Mouse (Mus musculus): ENCODE results near the gene Amph. TPM values are rescaled to one million over a fixed set of nuclear protein-coding genes. Genes with fewer than 3 reads are reported as not detected.

Amph gene
- polyA plus RNA-seq, 1 experiment from 2014 or later = 11.5 TPM

- Histone ChIP-seq H3K9me3 (ENCODE audit: control insufficient read depth, low read length) (no peaks in the 10 kb centered on the region), H3K27ac (ENCODE audit: low read depth, low read length) (no peak overlapping the region), H3K4me1 (replicated peaks; ENCODE audit: control insufficient read depth, insufficient read depth, low read length) (no peaks in the 10 kb centered on the region), H3K36me3 (ENCODE audit: control insufficient read depth, insufficient read depth, low read length) (no peaks in the 10 kb centered on the region), H3K4me2 (replicated peaks; ENCODE audit: low read depth, low read length) (no peak overlapping the region), H3K4me3 (ENCODE audit: low read depth, low read length) (no peak overlapping the region), H3K9ac (ENCODE audit: low read depth, low read length) (no peak overlapping the region), H3K27me3 (ENCODE audit: control insufficient read depth, insufficient read depth, low read length) (no peaks in the 10 kb centered on the region)
- WGBS = 90% methylated on average over 11 of the region's 11 CpGs
- ATAC-seq (ENCODE audit: low FRiP score) (no peak), DNase-seq (ENCODE audit: low spot score) (no peak)
Measured at GRCm38 (mm10) chr13:18956065-18956913, 8.3 kb downstream of the Amph start.

GRCm38 (mm10) chr13:18957028-18957427 is 9.0 kb downstream of the Amph start:
- Histone ChIP-seq H3K9me3 (ENCODE audit: control insufficient read depth, low read length) (no peaks in the 10 kb centered on the region), H3K27ac (ENCODE audit: low read depth, low read length) (no peak overlapping the region), H3K9ac (ENCODE audit: low read depth, low read length) (no peak overlapping the region), H3K27me3 (ENCODE audit: control insufficient read depth, insufficient read depth, low read length) (no peaks in the 10 kb centered on the region), H3K4me2 (replicated peaks; ENCODE audit: low read depth, low read length) (no peak overlapping the region), H3K36me3 (ENCODE audit: control insufficient read depth, insufficient read depth, low read length) (no peaks in the 10 kb centered on the region), H3K4me3 (ENCODE audit: low read depth, low read length) (no peak overlapping the region), H3K4me1 (replicated peaks; ENCODE audit: control insufficient read depth, insufficient read depth, low read length) (no peaks in the 10 kb centered on the region)
- ATAC-seq (ENCODE audit: low FRiP score) (no peak), DNase-seq (ENCODE audit: low spot score) (no peak)
- whole genome bisulfite sequencing = 83% methylated on average over 3 of the region's 3 CpGs

- DNase-seq (ENCODE audit: low spot score) (no peak), ATAC-seq (ENCODE audit: low FRiP score) (no peak)
- H3K9me3 ChIP-seq (ENCODE audit: control insufficient read depth, low read length) = no peaks in the 10 kb centered on the region
- 89% methylated on average over 3 of the region's 3 CpGs for WGBS
- no peaks in the 10 kb centered on the region for H3K27me3 ChIP-seq (ENCODE audit: control insufficient read depth, insufficient read depth, low read length)
- no peak overlapping the region for H3K9ac ChIP-seq (ENCODE audit: low read depth, low read length)
- no peak overlapping the region for H3K4me2 ChIP-seq (replicated peaks; ENCODE audit: low read depth, low read length)
- no peak overlapping the region for H3K27ac ChIP-seq (ENCODE audit: low read depth, low read length)
- no peaks in the 10 kb centered on the region for H3K4me1 ChIP-seq (replicated peaks; ENCODE audit: control insufficient read depth, insufficient read depth, low read length)
- H3K36me3 ChIP-seq (ENCODE audit: control insufficient read depth, insufficient read depth, low read length) = no peaks in the 10 kb centered on the region
- no peak overlapping the region for H3K4me3 ChIP-seq (ENCODE audit: low read depth, low read length)
Measured at GRCm38 (mm10) chr13:18972571-18972970, 24.6 kb downstream of the Amph start.

DNA sequence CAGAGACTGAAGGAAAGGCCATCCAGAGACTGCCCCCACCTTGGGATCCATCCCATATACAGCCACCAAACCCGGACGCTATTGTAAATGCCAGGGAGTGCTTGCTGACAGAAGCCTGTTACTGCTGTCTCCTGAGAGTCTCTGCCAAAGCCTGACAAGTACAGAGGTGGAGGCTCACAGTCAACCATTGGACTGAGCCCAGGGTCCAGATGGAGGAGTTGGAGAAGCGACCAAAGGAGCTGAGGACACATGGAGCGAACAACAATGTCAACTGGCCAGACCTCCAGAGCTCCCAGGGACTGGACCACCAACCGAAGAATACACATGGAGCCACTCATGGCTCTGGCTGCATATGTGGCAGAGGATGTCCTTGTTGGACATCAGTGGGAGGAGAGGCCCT is 26.3 kb downstream of the Amph start:
- no peaks in the 10 kb centered on the region for H3K9me3 ChIP-seq (ENCODE audit: control insufficient read depth, low read length)
- no peak overlapping the region for H3K4me3 ChIP-seq (ENCODE audit: low read depth, low read length)
- no peak overlapping the region for H3K27ac ChIP-seq (ENCODE audit: low read depth, low read length)
- no peaks in the 10 kb centered on the region for H3K4me1 ChIP-seq (replicated peaks; ENCODE audit: control insufficient read depth, insufficient read depth, low read length)
- H3K4me2 ChIP-seq (replicated peaks; ENCODE audit: low read depth, low read length) = no peak overlapping the region
- H3K36me3 ChIP-seq (ENCODE audit: control insufficient read depth, insufficient read depth, low read length) = no peaks in the 10 kb centered on the region
- 96% methylated on average over 5 of the region's 5 CpGs for WGBS
- no peak for ATAC-seq (ENCODE audit: low FRiP score)
- no peak overlapping the region for H3K9ac ChIP-seq (ENCODE audit: low read depth, low read length)
- no peaks in the 10 kb centered on the region for H3K27me3 ChIP-seq (ENCODE audit: control insufficient read depth, insufficient read depth, low read length)
- DNase-seq (ENCODE audit: low spot score) = no peak

DNA sequence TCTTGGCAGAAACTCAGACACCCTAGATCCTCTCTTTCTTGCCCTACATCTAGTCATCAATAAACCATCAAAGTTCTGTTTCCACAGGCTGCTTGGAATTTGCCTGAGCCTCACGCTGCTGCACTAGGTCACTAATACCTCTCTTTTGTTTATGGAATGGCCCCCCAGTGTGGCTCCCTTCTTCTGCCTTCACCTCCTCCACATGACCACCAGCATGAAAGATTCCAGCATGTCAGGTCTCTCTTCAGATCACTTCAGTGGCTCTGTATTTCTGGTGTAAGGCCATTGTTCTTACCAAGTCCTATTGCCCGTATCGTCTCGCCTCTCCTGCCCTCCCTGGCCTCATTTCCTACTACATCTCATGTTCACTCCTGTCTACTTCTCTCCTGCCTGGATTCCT is 39.3 kb downstream of the Amph start:
- Histone ChIP-seq H3K4me1 (replicated peaks; ENCODE audit: control insufficient read depth, insufficient read depth, low read length) (no peaks in the 10 kb centered on the region), H3K9me3 (ENCODE audit: control insufficient read depth, low read length) (no peaks in the 10 kb centered on the region), H3K4me3 (ENCODE audit: low read depth, low read length) (no peak overlapping the region), H3K27me3 (ENCODE audit: control insufficient read depth, insufficient read depth, low read length) (no peaks in the 10 kb centered on the region), H3K9ac (ENCODE audit: low read depth, low read length) (no peak overlapping the region), H3K36me3 (ENCODE audit: control insufficient read depth, insufficient read depth, low read length) (no peaks in the 10 kb centered on the region), H3K4me2 (replicated peaks; ENCODE audit: low read depth, low read length) (no peak overlapping the region), H3K27ac (ENCODE audit: low read depth, low read length) (no peak overlapping the region)
- DNase-seq (ENCODE audit: low spot score) = no peak
- no peak for ATAC-seq (ENCODE audit: low FRiP score)
- WGBS = 42% methylated on average over 4 of the region's 4 CpGs

DNA sequence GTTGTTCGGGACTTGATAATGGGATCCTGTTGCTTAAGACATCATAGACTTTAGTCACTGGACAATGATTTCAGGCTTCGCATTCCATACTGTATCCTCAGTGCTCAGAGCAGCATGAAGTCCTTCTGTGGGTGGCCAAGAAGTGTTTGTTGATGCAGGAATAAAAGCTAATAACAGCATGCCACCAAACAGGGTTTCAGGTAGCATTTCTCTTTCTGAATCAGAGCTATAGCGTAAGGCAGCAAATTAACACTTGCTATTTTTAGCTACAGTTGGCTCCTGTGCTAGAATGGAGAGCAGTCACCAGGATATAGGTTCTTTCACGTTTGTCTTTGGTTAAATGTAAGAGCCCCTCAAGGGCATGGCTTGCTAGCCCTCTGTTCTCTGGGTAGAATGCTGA is 40.3 kb downstream of the Amph start:
- ATAC-seq (ENCODE audit: low FRiP score) = no peak
- Histone ChIP-seq H3K4me2 (replicated peaks; ENCODE audit: low read depth, low read length) (no peak overlapping the region), H3K4me3 (ENCODE audit: low read depth, low read length) (no peak overlapping the region), H3K27ac (ENCODE audit: low read depth, low read length) (no peak overlapping the region), H3K9ac (ENCODE audit: low read depth, low read length) (no peak overlapping the region), H3K27me3 (ENCODE audit: control insufficient read depth, insufficient read depth, low read length) (no peaks in the 10 kb centered on the region), H3K4me1 (replicated peaks; ENCODE audit: control insufficient read depth, insufficient read depth, low read length) (no peaks in the 10 kb centered on the region), H3K36me3 (ENCODE audit: control insufficient read depth, insufficient read depth, low read length) (no peaks in the 10 kb centered on the region), H3K9me3 (ENCODE audit: control insufficient read depth, low read length) (no peaks in the 10 kb centered on the region)
- 79% methylated on average over 4 of the region's 4 CpGs for WGBS
- DNase-seq (ENCODE audit: low spot score) = no peak

DNA sequence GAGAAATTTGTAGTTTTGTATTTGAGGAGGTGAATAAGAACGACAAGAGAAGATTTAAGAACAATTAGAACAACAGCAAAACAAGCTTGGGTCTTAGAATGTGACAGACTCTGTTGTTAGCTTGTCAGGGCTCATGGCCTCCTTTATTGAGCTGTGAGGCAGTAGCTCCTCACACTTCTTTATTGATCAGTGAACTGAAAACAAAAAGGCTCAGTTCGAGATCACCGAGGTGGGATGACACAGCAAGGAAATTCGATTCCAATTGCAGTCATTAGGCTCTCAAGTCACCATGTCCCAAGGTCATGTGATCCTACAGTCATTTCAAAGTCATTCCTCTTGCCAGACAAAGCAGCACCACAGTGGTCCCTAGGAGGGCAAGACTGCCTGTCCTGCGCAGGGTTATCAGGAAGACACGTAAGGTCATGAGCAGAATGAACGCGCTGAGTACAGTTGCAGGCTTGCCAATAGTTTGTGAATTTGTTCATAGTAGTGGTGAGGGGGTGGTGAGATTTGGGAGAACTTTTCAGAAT is 41.2 kb downstream of the Amph start:
- ATAC-seq (ENCODE audit: low FRiP score) (peak; percentile 63), DNase-seq (ENCODE audit: low spot score) (peak; percentile 22)
- no peak overlapping the region for H3K4me3 ChIP-seq (ENCODE audit: low read depth, low read length)
- no peaks in the 10 kb centered on the region for H3K36me3 ChIP-seq (ENCODE audit: control insufficient read depth, insufficient read depth, low read length)
- H3K9me3 ChIP-seq (ENCODE audit: control insufficient read depth, low read length) = no peaks in the 10 kb centered on the region
- H3K4me2 ChIP-seq (replicated peaks; ENCODE audit: low read depth, low read length) = no peak overlapping the region
- H3K27ac ChIP-seq (ENCODE audit: low read depth, low read length) = no peak overlapping the region
- no peaks in the 10 kb centered on the region for H3K27me3 ChIP-seq (ENCODE audit: control insufficient read depth, insufficient read depth, low read length)
- no peak overlapping the region for H3K9ac ChIP-seq (ENCODE audit: low read depth, low read length)
- no peaks in the 10 kb centered on the region for H3K4me1 ChIP-seq (replicated peaks; ENCODE audit: control insufficient read depth, insufficient read depth, low read length)
- 33% methylated on average over 8 of the region's 8 CpGs for WGBS

- no peak overlapping the region for H3K9ac ChIP-seq (ENCODE audit: low read depth, low read length)
- no peaks in the 10 kb centered on the region for H3K36me3 ChIP-seq (ENCODE audit: control insufficient read depth, insufficient read depth, low read length)
- H3K27me3 ChIP-seq (ENCODE audit: control insufficient read depth, insufficient read depth, low read length) = no peaks in the 10 kb centered on the region
- ATAC-seq (ENCODE audit: low FRiP score) (no peak), DNase-seq (ENCODE audit: low spot score) (no peak)
- H3K27ac ChIP-seq (ENCODE audit: low read depth, low read length) = no peak overlapping the region
- no peaks in the 10 kb centered on the region for H3K4me1 ChIP-seq (replicated peaks; ENCODE audit: control insufficient read depth, insufficient read depth, low read length)
- H3K4me3 ChIP-seq (ENCODE audit: low read depth, low read length) = no peak overlapping the region
- 92% methylated on average over 9 of the region's 9 CpGs for WGBS
- H3K4me2 ChIP-seq (replicated peaks; ENCODE audit: low read depth, low read length) = no peak overlapping the region
- H3K9me3 ChIP-seq (ENCODE audit: control insufficient read depth, low read length) = no peaks in the 10 kb centered on the region
Measured at GRCm38 (mm10) chr13:19002502-19002901, 54.5 kb downstream of the Amph start.

DNA sequence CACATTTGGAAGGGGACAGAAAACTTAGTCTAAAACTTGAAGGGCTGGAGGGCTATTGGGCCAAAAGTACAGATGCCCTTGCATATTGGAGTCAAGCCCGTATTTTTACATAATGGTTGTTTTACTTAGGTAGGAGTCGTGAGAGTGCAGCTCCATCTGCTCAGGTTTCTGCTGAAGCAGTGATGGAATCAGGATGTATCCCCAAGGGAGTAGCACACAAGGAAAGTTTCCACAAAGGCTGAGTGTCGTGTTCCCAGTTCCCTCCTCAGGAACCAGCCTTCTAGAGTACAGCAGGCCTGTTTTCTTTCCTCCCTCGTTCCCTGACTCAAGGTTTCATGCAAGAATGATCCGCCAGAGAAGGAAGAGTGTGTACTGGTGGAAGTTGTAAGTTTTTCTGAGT is 56.4 kb downstream of the Amph start:
- H3K9me3 ChIP-seq (ENCODE audit: control insufficient read depth, low read length) = no peaks in the 10 kb centered on the region
- H3K27me3 ChIP-seq (ENCODE audit: control insufficient read depth, insufficient read depth, low read length) = no peaks in the 10 kb centered on the region
- H3K4me2 ChIP-seq (replicated peaks; ENCODE audit: low read depth, low read length) = no peak overlapping the region
- H3K4me1 ChIP-seq (replicated peaks; ENCODE audit: control insufficient read depth, insufficient read depth, low read length) = no peaks in the 10 kb centered on the region
- H3K4me3 ChIP-seq (ENCODE audit: low read depth, low read length) = no peak overlapping the region
- no peak overlapping the region for H3K27ac ChIP-seq (ENCODE audit: low read depth, low read length)
- WGBS = 78% methylated on average over 5 of the region's 5 CpGs
- no peak for ATAC-seq (ENCODE audit: low FRiP score)
- no peaks in the 10 kb centered on the region for H3K36me3 ChIP-seq (ENCODE audit: control insufficient read depth, insufficient read depth, low read length)
- DNase-seq (ENCODE audit: low spot score) = no peak
- H3K9ac ChIP-seq (ENCODE audit: low read depth, low read length) = no peak overlapping the region

All from hindbrain, embryonic 11.5 days (tissue).